Mouse (Mus musculus) MEL (cell line): ENCODE data around the gene Ap3d1.

Experiments used
- CTCF ChIP-seq, 3 experiments: IDR thresholded peaks in 2 of 3; conservative IDR thresholded peaks in 1 of 3; 2 replicates each; pipeline ENCODE4 v1.5.1; 2011 to 2012; ENCODE audit warnings: low read length in 3 of 3, low read depth in 2 of 3, mild to moderate bottlenecking in 2 of 3, improper control_type of control experiment in 1 of 3, inconsistent platforms in 1 of 3, mixed read lengths in 1 of 3, moderate library complexity in 1 of 3; ENCODE audit not compliant: control insufficient read depth in 1 of 3, insufficient read depth in 1 of 3, poor library complexity in 1 of 3, severe bottlenecking in 1 of 3
- EP300 ChIP-seq, 2 experiments: IDR thresholded peaks; 2 replicates each; pipeline ENCODE4 v1.6.1; 2011; ENCODE audit warnings: improper control_type of control experiment in 2 of 2, low read length in 2 of 2, low read depth in 1 of 2, mild to moderate bottlenecking in 1 of 2
- GATA1 ChIP-seq: IDR thresholded peaks from 2 replicates; pipeline ENCODE4 v1.6.1; 2011; ENCODE audit warnings: low read depth, low read length, improper control_type of control experiment
- MAX ChIP-seq: IDR thresholded peaks from 2 replicates; pipeline ENCODE4 v1.6.1; 2011; ENCODE audit warnings: low read length, improper control_type of control experiment
- POLR2A ChIP-seq, 2 experiments: IDR thresholded peaks; 2 replicates each; pipeline ENCODE4 v1.6.1; 2011 to 2012; ENCODE audit warnings: low read length in 2 of 2, mild to moderate bottlenecking in 2 of 2, control low read depth in 1 of 2, improper control_type of control experiment in 1 of 2, low read depth in 1 of 2, moderate library complexity in 1 of 2; ENCODE audit not compliant: control insufficient read depth in 1 of 2, insufficient read depth in 1 of 2, poor library complexity in 1 of 2
- TAL1 ChIP-seq: IDR thresholded peaks from 2 replicates; pipeline ENCODE4 v1.6.1; 2012; ENCODE audit warnings: mild to moderate bottlenecking, inconsistent platforms, low read length, moderate library complexity, mixed read lengths
- USF2 ChIP-seq, 2 experiments: IDR thresholded peaks; 2 replicates each; pipeline ENCODE4 v1.6.1; 2011 to 2012; ENCODE audit warnings: improper control_type of control experiment in 2 of 2, low read length in 2 of 2, borderline replicate concordance in 1 of 2, inconsistent platforms in 1 of 2, low read depth in 1 of 2, mild to moderate bottlenecking in 1 of 2; ENCODE audit not compliant: insufficient read depth in 1 of 2

- TF ChIP-seq EP300 (IDR thresholded peaks at IDR 0.05; ENCODE audit: low read depth in 1 of 2, low read length in 2 of 2) (no peak), POLR2A (IDR thresholded peaks at IDR 0.05; ENCODE audit: control insufficient read depth in 1 of 2, insufficient read depth in 1 of 2, low read depth in 1 of 2, low read length in 2 of 2, poor library complexity in 1 of 2) (no peak), CTCF (IDR thresholded peaks at IDR 0.05 in 2 of 3, conservative IDR thresholded peaks at IDR 0.05 in 1 of 3; ENCODE audit: control insufficient read depth in 1 of 3, insufficient read depth in 1 of 3, low read depth in 2 of 3, low read length in 3 of 3, poor library complexity in 1 of 3, severe bottlenecking in 1 of 3) (no peak), GATA1 (no peak), USF2 (IDR thresholded peaks at IDR 0.05; ENCODE audit: borderline replicate concordance in 1 of 2, insufficient read depth in 1 of 2, low read depth in 1 of 2, low read length in 2 of 2) (no peak), MAX (no peak), TAL1 (no peak)
Measured at GRCm38 (mm10) chr10:80784302-80784701, 42.2 kb upstream of the Ap3d1 start.
